In the genomic region with DNA sequence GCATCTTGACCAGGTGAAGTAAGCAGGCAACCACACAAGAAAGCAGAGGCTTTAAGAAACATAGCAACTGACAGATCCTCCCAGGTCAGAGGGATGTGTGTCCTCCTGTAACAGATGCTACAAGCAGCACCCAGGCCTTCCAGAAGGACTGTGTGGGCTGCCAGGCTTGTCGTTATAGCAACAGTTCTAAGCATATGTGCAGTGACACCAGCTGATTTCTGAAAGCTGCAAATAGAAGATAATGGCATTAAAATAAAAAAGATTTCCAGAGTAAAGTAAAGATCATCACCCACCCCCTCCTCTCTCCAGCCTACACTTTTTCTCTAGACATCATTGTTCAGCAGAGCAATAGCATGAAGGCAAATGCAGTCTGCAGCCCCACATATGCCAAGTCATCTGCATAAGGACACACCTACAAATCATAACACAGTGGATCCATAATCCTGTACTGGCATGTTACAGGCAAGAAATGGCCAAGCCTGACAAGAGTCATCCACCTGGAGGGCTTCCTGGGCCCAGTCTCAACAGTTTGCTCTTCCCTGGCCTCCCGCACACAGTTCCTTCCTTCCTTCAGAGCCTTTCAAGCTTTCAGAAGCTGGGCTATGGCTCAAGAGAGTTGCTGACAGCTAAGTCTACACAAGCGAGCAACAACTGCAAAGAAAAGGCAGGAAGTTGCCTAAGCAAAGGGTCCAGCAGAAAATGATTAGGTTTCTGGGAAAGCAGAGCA, we compare ENCODE assay signal across 9 mouse cellular contexts.
DNase-seq lines count a peak whose midpoint lies in the region; ATAC-seq and TF ChIP-seq lines count a peak whose summit lies in the region.
"Had no signal": no experiment of that assay in that cellular context is flagged by ENCODE, and none has a peak within 500 bp of the region (broad histone marks: within the 10 kb centered on the region; RNA-seq: fewer than 3 reads in every experiment).

No protein-coding gene starts in this region.

- TF ChIP-seq CTCF in bone marrow, adult 2 months (IDR thresholded peaks at IDR 0.05; ENCODE audit: control insufficient read depth, insufficient read depth, low read length) = no peak

- no peak overlapping the region for H3K4me3 ChIP-seq in bone marrow, adult 2 months (replicated peaks; ENCODE audit: control insufficient read depth, low read depth, low read length)
- H3K4me3 ChIP-seq: embryonic facial prominence, embryonic 12.5 days had no signal

- 28% methylated on average over 3 of the region's 3 CpGs for WGBS in bone marrow, adult 2 months

- peaks cover 8% of the 10 kb centered on the region; the same call in 1 of the 2 replicates for H3K4me1 ChIP-seq in bone marrow, adult 2 months (ENCODE audit: control insufficient read depth, insufficient read depth, low read length)

- DNase-seq in gastrocnemius, postnatal 14 days = peak; percentile 11
- DNase-seq in gastrocnemius, adult 18-20 months (ENCODE audit: low spot score) = no peak
- DNase-seq in frontal cortex, adult 2 months (ENCODE audit: extremely low spot score in 1 of 2, low spot score in 1 of 2) = peak; percentile 88 to 89
- peak; percentile 38 to 90 for DNase-seq in left cerebral cortex, adult 8-10 months (ENCODE audit: low spot score in 2 of 2)
- no peak for DNase-seq in retina, postnatal 1 day
- DNase-seq in adrenal gland, postnatal 10 days = no peak

- no peak for TF ChIP-seq POLR2A in bone marrow, adult 2 months (IDR thresholded peaks at IDR 0.05; ENCODE audit: borderline replicate concordance, control insufficient read depth, low read depth, low read length)

- ATAC-seq in erythroid progenitor cell, adult 5-6 weeks (replicated peaks; ENCODE audit: low FRiP score, poor library complexity, severe bottlenecking) = no peak

- intact Hi-C loops in gastrocnemius, postnatal 14 days (cut with DNase I; ENCODE audit: low total_unique reads) = no loop called here

- H3K27ac ChIP-seq in bone marrow, adult 2 months (ENCODE audit: control insufficient read depth, insufficient read depth, low read depth, low read length, poor library complexity) = peak overlapping the region; percentile 56
- H3K27ac ChIP-seq: embryonic facial prominence, embryonic 12.5 days had no signal

Comparison
In these comparisons a context has a peak if more than half of its experiments do, and no peak if none do; other contexts are left out.
1. DNase-seq: peak in gastrocnemius, postnatal 14 days (single experiment), frontal cortex, adult 2 months (2 of 2) and left cerebral cortex, adult 8-10 months (2 of 2); none in gastrocnemius, adult 18-20 months (single experiment), retina, postnatal 1 day (single experiment) and adrenal gland, postnatal 10 days (single experiment).